Mouse (Mus musculus) kidney, adult 2 months (tissue): ENCODE data around the gene Mtmr1. TPM values are rescaled to one million over a fixed set of nuclear protein-coding genes. Genes with fewer than 3 reads are reported as not detected.

Source experiments
- DNase-seq: peaks from one replicate; pipeline ENCODE4 v3.0.0; 2021
- H3K27ac ChIP-seq: fragments of 200-500 bp; 2 replicates; pipeline ENCODE4 v1.5.1; 2012; ENCODE audit warnings: low read depth, low read length, control low read depth, inconsistent platforms; ENCODE audit not compliant: insufficient read depth
- H3K27me3 ChIP-seq: fragments of 200-500 bp; replicated peaks from 2 replicates; pipeline ENCODE4 v1.6.1; 2012; ENCODE audit warnings: mild to moderate bottlenecking, moderate library complexity, low read length, inconsistent platforms; ENCODE audit not compliant: control insufficient read depth, insufficient read depth
- H3K36me3 ChIP-seq: fragments of 200-500 bp; 2 replicates; pipeline ENCODE4 v1.6.1; 2012; ENCODE audit warnings: mild to moderate bottlenecking, moderate library complexity, low read length, inconsistent platforms; ENCODE audit not compliant: control insufficient read depth, insufficient read depth
- H3K4me1 ChIP-seq: fragments of 200-500 bp; 2 replicates; pipeline ENCODE4 v1.6.1; 2011; ENCODE audit warnings: low read length; ENCODE audit not compliant: control insufficient read depth, insufficient read depth
- H3K4me3 ChIP-seq: fragments of 200-500 bp; 2 replicates; pipeline ENCODE4 v1.5.1; 2011; ENCODE audit warnings: mild to moderate bottlenecking, low read depth, low read length, control low read depth; ENCODE audit not compliant: insufficient read depth
- CTCF ChIP-seq: fragments of 200-500 bp; conservative IDR thresholded peaks from 2 replicates; pipeline ENCODE4 v1.5.1; 2011; ENCODE audit warnings: low read depth, mild to moderate bottlenecking, control low read depth, low read length, moderate library complexity, mixed read lengths; ENCODE audit not compliant: insufficient read depth, insufficient read length
- POLR2A ChIP-seq: fragments of 200-500 bp; IDR thresholded peaks from one replicate; pipeline ENCODE4 v1.6.1; 2011; ENCODE audit warnings: low read depth, low read length, control low read depth
- WGBS: fragments of 180-500 bp; shearing (Covaris S2); methylation state at CpG from one replicate; pipeline ENCODE4 v1.1.7; 2018; 5-methylcytosine and 5-hydroxymethylcytosine counted together
- polyA plus RNA-seq: library from polyadenylated mRNA; depleted of rRNA; stranded (reverse); fragments of >200 nt; gene quantifications from 2 replicates; pipeline ENCODE4 v1.2.3, GENCODE M21; 2012

Gene Mtmr1
- polyA plus RNA-seq, 1 experiment: 8.2 TPM

DNA sequence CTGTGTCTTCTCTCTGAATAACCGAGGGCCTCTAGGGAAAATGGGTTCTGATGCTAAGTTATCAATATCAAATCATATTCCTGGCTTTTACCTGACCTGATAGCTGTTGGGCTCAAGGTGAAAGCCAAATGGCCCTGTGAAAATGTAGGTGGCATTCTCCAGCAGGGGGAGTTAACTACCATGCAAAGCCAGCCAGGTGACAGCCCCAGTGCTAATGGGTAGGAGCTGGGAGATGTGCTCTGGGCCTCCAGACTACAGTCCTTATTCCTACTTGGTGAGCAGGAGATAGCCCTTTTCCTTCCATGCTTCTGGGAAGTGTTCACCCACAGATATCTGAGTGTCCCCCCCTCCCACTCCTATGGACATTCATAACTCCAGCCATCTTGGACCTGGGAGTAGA is 60.3 kb downstream of the Mtmr1 start:
- H3K27ac ChIP-seq: no peak overlapping the region
- WGBS: 87% methylated on average over 1 of the region's 1 CpGs

GRCm38 (mm10) chrX:71425746-71426519 is 61.4 kb downstream of the Mtmr1 start:
- Histone ChIP-seq H3K27ac (no peak overlapping the region), H3K4me1 (peaks cover 6% of the 10 kb centered on the region; the same call in 1 of the 2 replicates), H3K27me3 (no peaks in the 10 kb centered on the region), H3K4me3 (no peak overlapping the region), H3K36me3 (no peaks in the 10 kb centered on the region)
- 24% methylated on average over 9 of the region's 9 CpGs for WGBS
- TF ChIP-seq CTCF: peak; percentile 85
- TF ChIP-seq POLR2A: no peak
- peak; percentile 79 for DNase-seq

More for the DNA sequence above, 60.3 kb downstream of the Mtmr1 start:
- H3K27me3 ChIP-seq: no peaks in the 10 kb centered on the region
- peak; percentile 19 for DNase-seq
- peaks cover 6% of the 10 kb centered on the region; the same call in 1 of the 2 replicates for H3K4me1 ChIP-seq
- H3K4me3 ChIP-seq: no peak overlapping the region
- TF ChIP-seq POLR2A (no peak), CTCF (peak; percentile 32; the same call in 1 of the 2 replicates)
- H3K36me3 ChIP-seq: no peaks in the 10 kb centered on the region

DNA sequence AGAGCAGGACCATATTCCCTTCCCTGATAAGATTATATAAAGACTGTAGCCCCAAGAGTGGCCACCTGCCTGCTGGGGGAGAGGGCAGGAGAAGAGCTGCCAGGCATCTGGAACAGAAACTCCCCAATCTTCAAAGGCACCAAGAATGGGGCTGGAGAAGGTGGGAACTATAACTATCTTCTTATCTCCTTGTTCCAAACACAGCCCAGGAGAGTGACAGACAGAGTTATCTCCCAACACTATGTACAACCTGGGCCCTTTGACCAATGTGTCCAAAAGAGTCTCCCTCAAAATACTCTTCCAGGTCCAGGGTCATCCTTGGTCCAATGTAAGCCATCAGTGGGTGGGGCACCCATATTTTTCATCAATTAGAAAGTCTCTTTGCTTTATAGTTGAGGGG is 62.9 kb downstream of the Mtmr1 start:
- TF ChIP-seq CTCF (no peak), POLR2A (no peak)
- DNase-seq: no peak
- Histone ChIP-seq H3K27ac (no peak overlapping the region), H3K4me3 (no peak overlapping the region), H3K36me3 (no peaks in the 10 kb centered on the region), H3K4me1 (peaks cover 6% of the 10 kb centered on the region; the same call in 1 of the 2 replicates), H3K27me3 (no peaks in the 10 kb centered on the region)

GRCm38 (mm10) chrX:71430900-71431299 is 66.3 kb downstream of the Mtmr1 start:
- WGBS: 95% methylated on average over 5 of the region's 5 CpGs
- TF ChIP-seq CTCF: no peak
- no peak for TF ChIP-seq POLR2A

GRCm38 (mm10) chrX:71434448-71434847 is 69.9 kb downstream of the Mtmr1 start:
- 100% methylated on average over 1 of the region's 1 CpGs for WGBS
- TF ChIP-seq POLR2A: no peak
- no peak for TF ChIP-seq CTCF

More at GRCm38 (mm10) chrX:71430900-71431299, 66.3 kb downstream of the Mtmr1 start:
- no peaks in the 10 kb centered on the region for H3K27me3 ChIP-seq
- peaks cover 5% of the 10 kb centered on the region; the same call in 1 of the 2 replicates for H3K4me1 ChIP-seq
- H3K4me3 ChIP-seq: no peak overlapping the region
- no peaks in the 10 kb centered on the region for H3K36me3 ChIP-seq
- no peak overlapping the region for H3K27ac ChIP-seq
- no peak for DNase-seq

GRCm38 (mm10) chrX:71434860-71435259 is 70.3 kb downstream of the Mtmr1 start:
- DNase-seq: no peak
- Histone ChIP-seq H3K27ac (no peak overlapping the region), H3K4me3 (no peak overlapping the region), H3K36me3 (no peaks in the 10 kb centered on the region; the same call in 1 of the 2 replicates), H3K4me1 (no peaks in the 10 kb centered on the region), H3K27me3 (no peaks in the 10 kb centered on the region)
- 86% methylated on average over 8 of the region's 8 CpGs for WGBS
- TF ChIP-seq POLR2A: no peak
- no peak for TF ChIP-seq CTCF

More at GRCm38 (mm10) chrX:71434448-71434847, 69.9 kb downstream of the Mtmr1 start:
- Histone ChIP-seq H3K27me3 (no peaks in the 10 kb centered on the region), H3K27ac (no peak overlapping the region), H3K4me3 (no peak overlapping the region), H3K36me3 (no peaks in the 10 kb centered on the region; the same call in 1 of the 2 replicates), H3K4me1 (no peaks in the 10 kb centered on the region)
- DNase-seq: no peak

- no peak for DNase-seq
- WGBS: 93% methylated on average over 2 of the region's 2 CpGs
- no peak overlapping the region for H3K4me3 ChIP-seq
- no peaks in the 10 kb centered on the region for H3K27me3 ChIP-seq
- TF ChIP-seq POLR2A (no peak), CTCF (no peak)
- H3K27ac ChIP-seq: no peak overlapping the region
- no peaks in the 10 kb centered on the region for H3K4me1 ChIP-seq
- H3K36me3 ChIP-seq: no peaks in the 10 kb centered on the region; the same call in 1 of the 2 replicates
Observed at GRCm38 (mm10) chrX:71435542-71435941, 71.0 kb downstream of the Mtmr1 start.
